Mouse (Mus musculus) cerebellum, postnatal 4 days (tissue): Measurements from ENCODE around the gene Hhat.

Source experiments
- DNase-seq, 2 experiments: peaks; one replicate each; pipeline ENCODE4 v3.0.0; 2022; ENCODE audit warnings: low spot score in 2 of 2, mixed read lengths in 1 of 2

Gene Hhat

GRCm38 (mm10) chr1:192744880-192745239 lies 26.2 kb downstream of the Hhat start:
- DNase-seq = no peak

- DNase-seq = no peak
Measured at GRCm38 (mm10) chr1:192742394-192743251, 28.4 kb downstream of the Hhat start.

GRCm38 (mm10) chr1:192741896-192742295 lies 29.1 kb downstream of the Hhat start:
- DNase-seq = no peak

- DNase-seq = no peak
Measured at GRCm38 (mm10) chr1:192736524-192736923, 34.5 kb downstream of the Hhat start.

GRCm38 (mm10) chr1:192736002-192736426 lies 35.0 kb downstream of the Hhat start:
- DNase-seq = no peak

- no peak for DNase-seq
Measured at GRCm38 (mm10) chr1:192730517-192730916, 40.5 kb downstream of the Hhat start.

- peak; percentile 53 to 68 for DNase-seq
Measured at GRCm38 (mm10) chr1:192726996-192727624, 43.9 kb downstream of the Hhat start.

GRCm38 (mm10) chr1:192722147-192722546 lies 48.9 kb downstream of the Hhat start:
- DNase-seq = peak; percentile 63 to 65

GRCm38 (mm10) chr1:192720156-192720555 lies 50.9 kb downstream of the Hhat start:
- no peak for DNase-seq

GRCm38 (mm10) chr1:192711779-192712348 lies 59.2 kb downstream of the Hhat start:
- peak; percentile 46 to 74 for DNase-seq

- no peak for DNase-seq
Measured at GRCm38 (mm10) chr1:192700339-192701073, 70.5 kb downstream of the Hhat start.

- DNase-seq = no peak
Measured at GRCm38 (mm10) chr1:192699101-192699500, 71.9 kb downstream of the Hhat start.

- peak in 1 of 2 experiments; percentile 61 for DNase-seq
Measured at GRCm38 (mm10) chr1:192696371-192696863, 74.6 kb downstream of the Hhat start.

- no peak for DNase-seq
Measured at GRCm38 (mm10) chr1:192693644-192694043, 77.4 kb downstream of the Hhat start.

GRCm38 (mm10) chr1:192692982-192693381 lies 78.0 kb downstream of the Hhat start:
- no peak for DNase-seq

- no peak for DNase-seq
Measured at GRCm38 (mm10) chr1:192682219-192682951, 88.6 kb downstream of the Hhat start.

GRCm38 (mm10) chr1:192677236-192677635 lies 93.8 kb downstream of the Hhat start:
- no peak for DNase-seq

GRCm38 (mm10) chr1:192663608-192664007 lies 107.4 kb downstream of the Hhat start:
- no peak for DNase-seq

- no peak for DNase-seq
Measured at GRCm38 (mm10) chr1:192663092-192663491, 107.9 kb downstream of the Hhat start.

GRCm38 (mm10) chr1:192661612-192662011 lies 109.4 kb downstream of the Hhat start:
- no peak for DNase-seq

GRCm38 (mm10) chr1:192657417-192657816 lies 113.6 kb downstream of the Hhat start:
- DNase-seq = no peak
